In the genomic region with DNA sequence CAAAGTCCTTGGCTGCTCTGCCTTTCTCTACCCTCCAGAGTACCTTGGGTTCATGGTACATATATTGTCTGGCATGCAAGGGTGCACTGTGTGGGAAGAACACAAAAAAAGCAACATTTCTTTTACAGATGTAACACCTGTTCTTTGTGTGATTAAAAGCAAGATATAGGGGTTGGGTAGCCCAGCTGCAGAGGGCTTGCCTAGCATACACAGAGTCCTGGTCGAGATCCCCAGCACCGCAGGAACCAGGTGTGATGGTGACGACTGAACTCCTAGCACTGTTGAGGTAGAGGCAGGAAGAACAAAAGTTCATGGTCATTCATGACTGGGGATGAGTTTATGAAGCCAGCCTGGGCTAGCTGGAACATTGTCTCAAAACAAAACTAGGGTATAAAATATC, we compare ENCODE assay signal across 23 mouse cellular contexts. TPM values are rescaled to one million over a fixed set of nuclear protein-coding genes. Genes with fewer than 3 reads are reported as not detected.
DNase-seq lines count a peak whose midpoint lies in the region; TF ChIP-seq lines count a peak whose summit lies in the region.
"Had no signal": no experiment of that assay in that cellular context is flagged by ENCODE, and none has a peak within 500 bp of the region (broad histone marks: within the 10 kb centered on the region; RNA-seq: fewer than 3 reads in every experiment).

No protein-coding gene starts in this region.

- peaks cover 36% of the 10 kb centered on the region for H3K4me1 ChIP-seq in thymus, adult 2 months (replicated peaks; ENCODE audit: control insufficient read depth, insufficient read depth, low read length)
- H3K4me1 ChIP-seq: forebrain, embryonic 13.5 days; hindbrain, embryonic 10.5 days; hindbrain, embryonic 13.5 days had no signal

- no peak overlapping the region for H3K4me3 ChIP-seq in thymus, adult 2 months (ENCODE audit: control insufficient read depth, insufficient read depth, low read length)
- H3K4me3 ChIP-seq: forebrain, embryonic 10.5 days; forebrain, embryonic 13.5 days; gastrocnemius, adult 2 months; hindbrain, embryonic 10.5 days; hindbrain, embryonic 13.5 days had no signal

- intact Hi-C loops in heart, postnatal 14 days (cut with DNase I), result no loop called here

- H3K27me3 ChIP-seq in thymus, adult 2 months (ENCODE audit: control insufficient read depth, insufficient read depth, low read length), result no peaks in the 10 kb centered on the region
- H3K27me3 ChIP-seq: forebrain, embryonic 13.5 days; hindbrain, embryonic 13.5 days; Patski had no signal

- TF ChIP-seq CTCF in thymus, adult 2 months (IDR thresholded peaks at IDR 0.05; ENCODE audit: borderline replicate concordance, control insufficient read depth, extremely low read depth, insufficient read depth, low read length, poor library complexity), result no peak

- TF ChIP-seq POLR2A in thymus, adult 2 months (IDR thresholded peaks at IDR 0.05; ENCODE audit: control insufficient read depth, extremely low read depth, insufficient read depth, low read length, poor library complexity), result no peak

- peak overlapping the region; percentile 67 for H3K27ac ChIP-seq in thymus, adult 2 months (ENCODE audit: control insufficient read depth, insufficient read depth, low read length)
- H3K27ac ChIP-seq: forebrain, embryonic 10.5 days; forebrain, embryonic 13.5 days; gastrocnemius, adult 2 months; hindbrain, embryonic 10.5 days; hindbrain, embryonic 13.5 days had no signal

- DNase-seq in thymus, adult 2 months, result peak; percentile 65
- peak; percentile 75 for DNase-seq in thymus, postnatal 14 days
- peak; percentile 55 for DNase-seq in thymus, postnatal 4 days
- DNase-seq in adrenal gland, adult 8-10 months, result no peak
- DNase-seq in heart, postnatal 14 days, result no peak
- no peak for DNase-seq in adipocyte (ENCODE audit: low spot score)
- DNase-seq: adrenal gland, adult 2 months; adrenal gland, postnatal 25 days; cerebellum, adult 18-20 months; cerebellum, adult 9-10 months; cerebellum, postnatal 14 days; forebrain, postnatal 0 days; gastrocnemius, adult 2 months; gastrocnemius, postnatal 14 days; heart, adult 11 months; heart, postnatal 36 days had no signal

- WGBS in thymus, adult 2 months, result 16% methylated on average over 3 of the region's 3 CpGs

- H3K36me3 ChIP-seq in thymus, adult 2 months (ENCODE audit: control insufficient read depth, insufficient read depth, low read length), result no peaks in the 10 kb centered on the region
- H3K36me3 ChIP-seq: forebrain, embryonic 10.5 days; hindbrain, embryonic 10.5 days; hindbrain, embryonic 13.5 days had no signal

RNA-seq across cellular contexts. Expression of gene Pik3r5, which starts 30.8 kb away (rescaled TPM):
- 105 and 108 TPM in 2 replicates for polyA plus RNA-seq in thymus, adult 2 months (2012; rRNA removed)
- 1 to 10 TPM; 1.7 to 4.6 (median 2.9) TPM for total RNA-seq in adrenal gland, adult 8-10 months (2022)
- total RNA-seq in heart, postnatal 14 days (2021), result 1 to 10 TPM; 1.0 to 1.8 TPM

RNA-seq across cellular contexts. Expression of gene Pik3r6, which starts 40.1 kb away (rescaled TPM):
- polyA plus RNA-seq in thymus, adult 2 months (2012; rRNA removed), result 2.5 and 3.7 TPM in 2 replicates
- total RNA-seq in adrenal gland, adult 8-10 months (2022), result 1 to 10 TPM; 2.4 to 4.8 (median 3.5) TPM
- total RNA-seq in heart, postnatal 14 days (2021), result 1 to 10 TPM; 8.7 to 9.2 TPM
- polyA plus RNA-seq: C2C12; CD4-positive, CD25-positive, alpha-beta regulatory T cell, adult 4 months had no signal

Comparison
In these comparisons a context has a peak if more than half of its experiments do, and no peak if none do; other contexts are left out.
1. DNase-seq: peak in thymus, adult 2 months (single experiment), thymus, postnatal 14 days (single experiment) and thymus, postnatal 4 days (single experiment); none in adrenal gland, adult 8-10 months (single experiment), heart, postnatal 14 days (0 of 2) and adipocyte (single experiment).